Mouse (Mus musculus) myocyte (in vitro differentiated cells): ENCODE results near the gene Rassf3. TPM values are rescaled to one million over a fixed set of nuclear protein-coding genes. Genes with fewer than 3 reads are reported as not detected.
A peak's percentile ranks its signal among the peaks of the same experiment; 100 is the strongest.

ENCODE experiments used
- H3K27me3 ChIP-seq: one replicate; pipeline ENCODE4 v1.6.1; 2011; ENCODE audit not compliant: control insufficient read depth, insufficient read depth, insufficient read length
- H3K36me3 ChIP-seq: one replicate; pipeline ENCODE4 v1.6.1; 2011; ENCODE audit not compliant: control insufficient read depth, insufficient read depth
- H3K4me2 ChIP-seq: one replicate; pipeline ENCODE4 v1.6.1; 2011; ENCODE audit warnings: low read depth, control low read depth
- H3K4me3 ChIP-seq: one replicate; pipeline ENCODE4 v1.5.1; 2011; ENCODE audit warnings: mild to moderate bottlenecking, control low read depth, moderate library complexity
- H3K79me2 ChIP-seq: one replicate; pipeline ENCODE4 v1.6.1; 2011; ENCODE audit not compliant: control insufficient read depth, insufficient read depth
- H3ac ChIP-seq: one replicate; pipeline ENCODE4 v1.6.1; 2011; ENCODE audit not compliant: control insufficient read depth, insufficient read length
- CEBPB ChIP-seq: IDR thresholded peaks from 2 replicates; pipeline ENCODE4 v1.6.1; 2011; ENCODE audit warnings: mild to moderate bottlenecking, moderate library complexity; ENCODE audit not compliant: poor library complexity, insufficient read depth, severe bottlenecking
- E2F4 ChIP-seq: IDR thresholded peaks from one replicate; pipeline ENCODE4 v1.6.1; 2011; ENCODE audit warnings: mild to moderate bottlenecking, control low read depth, moderate library complexity; ENCODE audit not compliant: insufficient read depth
- MAX ChIP-seq: IDR thresholded peaks from one replicate; pipeline ENCODE4 v1.6.1; 2011; ENCODE audit warnings: low read depth, mild to moderate bottlenecking, control low read depth
- MYOD1 ChIP-seq, 3 experiments: IDR thresholded peaks; one replicate each; pipeline ENCODE4 v1.6.1; 2011; ENCODE audit warnings: control low read depth in 2 of 3, low read depth in 2 of 3, mild to moderate bottlenecking in 2 of 3, moderate library complexity in 1 of 3; ENCODE audit not compliant: insufficient read length in 2 of 3, control insufficient read depth in 1 of 3
- MYOG ChIP-seq, 3 experiments: IDR thresholded peaks; one replicate each; pipeline ENCODE4 v1.6.1; 2011; ENCODE audit warnings: control low read depth in 2 of 3, low read depth in 2 of 3, mild to moderate bottlenecking in 2 of 3; ENCODE audit not compliant: insufficient read length in 2 of 3, control insufficient read depth in 1 of 3, insufficient read depth in 1 of 3
- POLR2A ChIP-seq: IDR thresholded peaks from one replicate; pipeline ENCODE4 v1.6.1; 2011; ENCODE audit warnings: low read depth, mild to moderate bottlenecking, control low read depth, moderate library complexity; ENCODE audit not compliant: insufficient read length
- POLR2AphosphoS2 ChIP-seq: IDR thresholded peaks from one replicate; pipeline ENCODE4 v1.6.1; 2011; ENCODE audit warnings: low read depth, control low read depth; ENCODE audit not compliant: insufficient read length
- REST ChIP-seq: IDR thresholded peaks from one replicate; pipeline ENCODE4 v1.6.1; 2011; ENCODE audit warnings: mild to moderate bottlenecking, control low read depth, moderate library complexity; ENCODE audit not compliant: insufficient read depth, insufficient read length
- SRF ChIP-seq: IDR thresholded peaks from one replicate; pipeline ENCODE4 v1.6.1; 2011; ENCODE audit warnings: low read depth; ENCODE audit not compliant: control insufficient read depth, insufficient read length
- TCF12 ChIP-seq: IDR thresholded peaks from one replicate; pipeline ENCODE4 v1.6.1; 2011; ENCODE audit warnings: mild to moderate bottlenecking, control low read depth; ENCODE audit not compliant: poor library complexity, insufficient read depth, severe bottlenecking
- TCF3 ChIP-seq: IDR thresholded peaks from one replicate; pipeline ENCODE4 v1.6.1; 2011; ENCODE audit warnings: low read depth, control low read depth; ENCODE audit not compliant: insufficient read length
- USF1 ChIP-seq: IDR thresholded peaks from one replicate; pipeline ENCODE4 v1.6.1; 2011; ENCODE audit warnings: low read depth, mild to moderate bottlenecking, control low read depth, moderate library complexity
- polyA plus RNA-seq: library from polyadenylated mRNA; unstranded; fragments of >200 nt; fragmentation: generic; extraction: Trizol; gene quantifications from one replicate; pipeline ENCODE4 v1.2.1, GENCODE M21; 2012; ENCODE audit warnings: missing spikeins

Rassf3 gene
- polyA plus RNA-seq, 1 experiment: 32.3 TPM

GRCm38 (mm10) chr10:121435546-121436257 is 40.4 kb downstream of the Rassf3 start:
- Histone ChIP-seq H3K36me3 (no peaks in the 10 kb centered on the region), H3K79me2 (peaks cover 7% of the 10 kb centered on the region), H3K4me3 (no peak overlapping the region), H3ac (no peak overlapping the region), H3K4me2 (no peak overlapping the region), H3K27me3 (no peaks in the 10 kb centered on the region)
- no peak for TF ChIP-seq MYOD1 (IDR thresholded peaks at IDR 0.05; ENCODE audit: control insufficient read depth in 1 of 3, insufficient read length in 2 of 3, low read depth in 2 of 3)
- TF ChIP-seq MYOG (IDR thresholded peaks at IDR 0.05; ENCODE audit: control insufficient read depth in 1 of 3, insufficient read depth in 1 of 3, insufficient read length in 2 of 3, low read depth in 2 of 3): no peak
- TF ChIP-seq REST: no peak
- no peak for TF ChIP-seq POLR2A
- no peak for TF ChIP-seq TCF3
- TF ChIP-seq POLR2AphosphoS2: no peak
- no peak for TF ChIP-seq TCF12
- no peak for TF ChIP-seq SRF
- no peak for TF ChIP-seq MAX
- TF ChIP-seq E2F4: no peak
- no peak for TF ChIP-seq USF1
- no peak for TF ChIP-seq CEBPB

GRCm38 (mm10) chr10:121434441-121435103 is 41.6 kb downstream of the Rassf3 start:
- TF ChIP-seq REST: no peak
- no peak for TF ChIP-seq POLR2A
- peak in 1 of 3 experiments; percentile 16 for TF ChIP-seq MYOG (IDR thresholded peaks at IDR 0.05; ENCODE audit: control insufficient read depth in 1 of 3, insufficient read depth in 1 of 3, insufficient read length in 2 of 3, low read depth in 2 of 3)
- TF ChIP-seq USF1: no peak
- no peak for TF ChIP-seq MAX
- Histone ChIP-seq H3ac (no peak overlapping the region), H3K36me3 (no peaks in the 10 kb centered on the region), H3K79me2 (peaks cover 14% of the 10 kb centered on the region), H3K4me3 (no peak overlapping the region), H3K4me2 (no peak overlapping the region), H3K27me3 (no peaks in the 10 kb centered on the region)

- no peaks in the 10 kb centered on the region for H3K36me3 ChIP-seq
- H3K4me3 ChIP-seq: no peak overlapping the region
- H3K79me2 ChIP-seq: peaks cover 14% of the 10 kb centered on the region
- H3ac ChIP-seq: no peak overlapping the region
- peak overlapping the region; percentile 62 for H3K4me2 ChIP-seq
- peak in 2 of 3 experiments; percentile 38 to 69 for TF ChIP-seq MYOD1 (IDR thresholded peaks at IDR 0.05; ENCODE audit: control insufficient read depth in 1 of 3, insufficient read length in 2 of 3, low read depth in 2 of 3)
- TF ChIP-seq CEBPB: no peak
- no peak for TF ChIP-seq E2F4
- peak in 1 of 3 experiments; percentile 49 for TF ChIP-seq MYOG (IDR thresholded peaks at IDR 0.05; ENCODE audit: control insufficient read depth in 1 of 3, insufficient read depth in 1 of 3, insufficient read length in 2 of 3, low read depth in 2 of 3)
- no peak for TF ChIP-seq TCF3
- no peaks in the 10 kb centered on the region for H3K27me3 ChIP-seq
Observed at GRCm38 (mm10) chr10:121432635-121433280, 43.4 kb downstream of the Rassf3 start.

GRCm38 (mm10) chr10:121432041-121432634 is 44.0 kb downstream of the Rassf3 start:
- H3K36me3 ChIP-seq: no peaks in the 10 kb centered on the region
- no peaks in the 10 kb centered on the region for H3K27me3 ChIP-seq
- H3K4me3 ChIP-seq: no peak overlapping the region
- TF ChIP-seq SRF (no peak), POLR2A (no peak), TCF12 (no peak), MYOG (IDR thresholded peaks at IDR 0.05; ENCODE audit: control insufficient read depth in 1 of 3, insufficient read depth in 1 of 3, insufficient read length in 2 of 3, low read depth in 2 of 3) (peak in 1 of 3 experiments; percentile 23), MYOD1 (IDR thresholded peaks at IDR 0.05; ENCODE audit: control insufficient read depth in 1 of 3, insufficient read length in 2 of 3, low read depth in 2 of 3) (peak in 1 of 3 experiments; percentile 7)
- peak overlapping the region; percentile 62 for H3K4me2 ChIP-seq
- H3ac ChIP-seq: no peak overlapping the region
- peaks cover 14% of the 10 kb centered on the region for H3K79me2 ChIP-seq
